Mouse (Mus musculus): ENCODE results near the gene Pold2. TPM values are rescaled to one million over a fixed set of nuclear protein-coding genes. Genes with fewer than 3 reads are reported as not detected.

Gene Pold2
- polyA plus RNA-seq, 1 experiment from 2014 or later, result 96.4 TPM

DNA sequence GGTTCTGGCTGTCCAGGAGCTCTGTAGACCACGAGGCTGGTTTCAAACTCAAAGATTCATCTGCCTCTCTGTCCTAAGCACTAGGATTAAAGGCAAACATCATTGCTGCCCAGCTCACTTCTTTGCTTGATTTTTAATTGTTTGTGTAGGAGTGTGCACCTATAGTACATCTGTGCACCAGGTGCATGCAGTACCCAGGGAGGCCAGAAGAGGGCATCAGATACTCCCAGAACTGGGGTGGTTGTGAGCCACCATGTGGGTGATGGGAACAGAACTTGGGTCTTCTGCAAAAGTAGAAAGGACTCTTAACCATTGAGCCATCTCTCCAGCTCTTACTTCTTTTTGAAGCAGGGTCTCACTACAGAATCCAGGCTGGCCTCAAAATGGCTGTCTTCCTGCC lies 19.4 kb downstream of the Pold2 start:
- H3K27me3 ChIP-seq, result 0 out of 2 replicates have a peak, but pooled peaks cover under 1% of the 10 kb centered on the region
- ATAC-seq (replicated peaks; ENCODE audit: insufficient number of reproducible peaks, insufficient read depth, low FRiP score, low read depth), result no peak
- no peak overlapping the region for H3K9ac ChIP-seq
- 81% methylated on average over 1 of the region's 1 CpGs for WGBS
- no peaks in the 10 kb centered on the region for H3K9me3 ChIP-seq (replicated peaks)
- H3K36me3 ChIP-seq, result no peaks in the 10 kb centered on the region
- H3K4me2 ChIP-seq, result no peak overlapping the region
- peaks cover 40% of the 10 kb centered on the region for H3K4me1 ChIP-seq (replicated peaks)
- H3K27ac ChIP-seq, result no peak overlapping the region
- H3K4me3 ChIP-seq, result no peak overlapping the region

DNA sequence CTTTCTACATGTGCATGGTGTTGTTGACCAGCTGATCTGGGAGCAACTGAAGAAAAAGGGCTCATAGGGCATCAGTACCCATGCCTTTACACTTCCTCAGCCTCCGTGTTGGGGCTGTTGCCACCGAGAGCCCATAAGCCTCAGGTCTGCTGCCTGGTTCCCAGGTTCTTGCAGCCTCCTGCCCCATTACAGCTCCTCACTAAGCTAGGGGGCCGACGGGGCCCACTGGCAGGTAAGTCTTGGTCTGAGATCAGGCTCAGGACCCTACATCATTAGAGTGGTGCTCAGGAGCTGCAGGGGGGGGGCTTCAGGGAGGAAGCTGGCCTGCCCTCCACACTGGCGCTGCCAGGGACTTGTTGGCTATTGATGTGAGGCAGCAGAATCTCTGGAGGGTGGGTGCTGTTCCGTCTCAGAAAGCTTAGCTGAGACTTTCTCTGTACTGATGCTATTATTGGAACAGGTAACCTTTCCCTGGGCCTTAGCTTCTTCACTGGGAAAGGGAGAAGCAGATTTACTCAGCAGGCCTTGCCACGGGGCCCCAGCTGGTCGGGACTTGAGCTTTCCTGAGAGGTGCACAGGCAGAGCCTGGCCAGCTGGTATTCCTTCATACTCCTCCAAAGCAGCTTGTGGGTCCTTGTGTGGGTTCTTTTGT lies 21.5 kb downstream of the Pold2 start:
- Histone ChIP-seq H3K27me3 (no peaks in the 10 kb centered on the region), H3K4me3 (no peak overlapping the region), H3K27ac (peak overlapping the region; percentile 34; the same call in 1 of the 2 replicates), H3K9ac (no peak overlapping the region), H3K4me2 (no peak overlapping the region), H3K36me3 (no peaks in the 10 kb centered on the region), H3K9me3 (replicated peaks) (no peaks in the 10 kb centered on the region), H3K4me1 (replicated peaks) (peaks cover 35% of the 10 kb centered on the region)
- WGBS, result 65% methylated on average over 8 of the region's 8 CpGs
- ATAC-seq (replicated peaks; ENCODE audit: insufficient number of reproducible peaks, insufficient read depth, low FRiP score, low read depth), result no peak

- Histone ChIP-seq H3K4me2 (no peak overlapping the region), H3K9ac (no peak overlapping the region), H3K27me3 (no peaks in the 10 kb centered on the region), H3K27ac (no peak overlapping the region), H3K36me3 (no peaks in the 10 kb centered on the region), H3K4me1 (replicated peaks) (peaks cover 34% of the 10 kb centered on the region), H3K4me3 (no peak overlapping the region), H3K9me3 (replicated peaks) (no peaks in the 10 kb centered on the region)
- no peak; the same call in 1 of the 2 replicates for ATAC-seq (replicated peaks; ENCODE audit: insufficient number of reproducible peaks, insufficient read depth, low FRiP score, low read depth)
- 28% methylated on average over 7 of the region's 7 CpGs for WGBS
Measured at GRCm38 (mm10) chr11:5855902-5856301, 22.2 kb downstream of the Pold2 start.

- no peaks in the 10 kb centered on the region for H3K9me3 ChIP-seq (replicated peaks)
- H3K36me3 ChIP-seq, result no peaks in the 10 kb centered on the region
- H3K4me3 ChIP-seq, result no peak overlapping the region
- H3K4me1 ChIP-seq (replicated peaks), result peaks cover 33% of the 10 kb centered on the region
- no peak overlapping the region for H3K27ac ChIP-seq
- no peak for ATAC-seq (replicated peaks; ENCODE audit: insufficient number of reproducible peaks, insufficient read depth, low FRiP score, low read depth)
- no peak overlapping the region for H3K4me2 ChIP-seq
- no peak overlapping the region for H3K9ac ChIP-seq
- no peaks in the 10 kb centered on the region for H3K27me3 ChIP-seq
Measured at GRCm38 (mm10) chr11:5855481-5855880, 22.6 kb downstream of the Pold2 start.

GRCm38 (mm10) chr11:5852314-5852713 lies 25.8 kb downstream of the Pold2 start:
- Histone ChIP-seq H3K9ac (no peak overlapping the region), H3K4me1 (replicated peaks) (peaks cover 46% of the 10 kb centered on the region), H3K4me2 (no peak overlapping the region), H3K27me3 (no peaks in the 10 kb centered on the region), H3K4me3 (no peak overlapping the region), H3K9me3 (replicated peaks) (no peaks in the 10 kb centered on the region), H3K36me3 (no peaks in the 10 kb centered on the region), H3K27ac (no peak overlapping the region)
- no peak for ATAC-seq (replicated peaks; ENCODE audit: insufficient number of reproducible peaks, insufficient read depth, low FRiP score, low read depth)
- 23% methylated on average over 1 of the region's 1 CpGs for WGBS

- no peaks in the 10 kb centered on the region for H3K36me3 ChIP-seq
- H3K9ac ChIP-seq, result no peak overlapping the region
- no peak overlapping the region for H3K4me3 ChIP-seq
- H3K9me3 ChIP-seq (replicated peaks), result no peaks in the 10 kb centered on the region
- H3K4me2 ChIP-seq, result no peak overlapping the region
- WGBS, result 43% methylated on average over 4 of the region's 4 CpGs
- H3K27me3 ChIP-seq, result no peaks in the 10 kb centered on the region
- peak overlapping the region; percentile 43; the same call in 1 of the 2 replicates for H3K27ac ChIP-seq
- no peak for ATAC-seq (replicated peaks; ENCODE audit: insufficient number of reproducible peaks, insufficient read depth, low FRiP score, low read depth)
- H3K4me1 ChIP-seq (replicated peaks), result peaks cover 47% of the 10 kb centered on the region
Measured at GRCm38 (mm10) chr11:5851021-5851736, 26.9 kb downstream of the Pold2 start.

DNA sequence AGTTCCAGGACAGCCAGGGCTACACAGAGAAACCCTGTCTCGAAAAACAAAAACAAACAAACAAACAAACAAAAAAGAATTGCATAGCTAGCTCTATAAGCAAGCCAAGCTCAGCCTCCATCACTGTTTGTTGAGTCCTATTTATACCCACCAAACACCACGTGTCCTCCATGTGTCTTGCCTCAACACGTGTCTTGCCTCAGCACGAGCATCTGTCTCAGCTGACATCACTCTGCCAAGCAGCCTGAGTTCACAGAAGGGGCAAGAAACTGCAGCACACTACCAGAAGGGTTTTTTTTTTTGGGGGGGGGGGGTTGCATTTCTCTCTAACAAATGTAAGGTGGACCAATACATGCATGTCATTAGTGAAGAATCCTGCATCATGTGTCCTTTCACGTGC lies 27.6 kb downstream of the Pold2 start:
- no peak for ATAC-seq (replicated peaks; ENCODE audit: insufficient number of reproducible peaks, insufficient read depth, low FRiP score, low read depth)
- Histone ChIP-seq H3K9me3 (replicated peaks) (no peaks in the 10 kb centered on the region), H3K36me3 (no peaks in the 10 kb centered on the region), H3K4me3 (no peak overlapping the region), H3K9ac (no peak overlapping the region), H3K27me3 (no peaks in the 10 kb centered on the region), H3K27ac (no peak overlapping the region), H3K4me2 (no peak overlapping the region), H3K4me1 (replicated peaks) (peaks cover 41% of the 10 kb centered on the region)
- WGBS, result 38% methylated on average over 5 of the region's 5 CpGs

- ATAC-seq (replicated peaks; ENCODE audit: insufficient number of reproducible peaks, insufficient read depth, low FRiP score, low read depth), result no peak
- no peaks in the 10 kb centered on the region for H3K9me3 ChIP-seq (replicated peaks)
- no peak overlapping the region for H3K4me3 ChIP-seq
- H3K4me1 ChIP-seq (replicated peaks), result peaks cover 41% of the 10 kb centered on the region
- 71% methylated on average over 2 of the region's 2 CpGs for WGBS
- no peak overlapping the region for H3K4me2 ChIP-seq
- H3K27me3 ChIP-seq, result no peaks in the 10 kb centered on the region
- H3K27ac ChIP-seq, result no peak overlapping the region
- no peak overlapping the region for H3K9ac ChIP-seq
- no peaks in the 10 kb centered on the region for H3K36me3 ChIP-seq
Measured at GRCm38 (mm10) chr11:5849316-5849715, 28.8 kb downstream of the Pold2 start.

DNA sequence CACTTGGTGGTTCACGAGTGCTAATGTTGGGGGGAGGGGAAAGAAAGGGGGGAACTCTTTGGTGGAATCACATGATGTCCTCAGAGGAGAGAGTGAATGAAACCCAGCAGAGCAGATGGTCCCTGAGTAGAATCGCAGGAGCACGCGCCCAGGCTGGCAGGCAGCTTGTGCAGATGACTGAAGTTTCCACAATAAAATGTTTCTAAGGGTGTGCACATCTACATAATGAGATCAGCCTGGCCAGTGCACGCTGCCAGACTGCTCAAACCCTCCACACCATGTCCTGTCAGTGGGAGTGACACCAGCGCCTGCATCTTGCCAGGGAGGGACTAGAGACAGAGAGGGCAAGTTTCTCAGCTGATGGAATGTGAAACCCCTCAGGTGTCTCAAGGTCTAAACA lies 29.4 kb downstream of the Pold2 start:
- Histone ChIP-seq H3K4me2 (no peak overlapping the region), H3K36me3 (no peaks in the 10 kb centered on the region), H3K9me3 (replicated peaks) (no peaks in the 10 kb centered on the region), H3K4me3 (no peak overlapping the region), H3K4me1 (replicated peaks) (peaks cover 41% of the 10 kb centered on the region), H3K27me3 (no peaks in the 10 kb centered on the region), H3K9ac (no peak overlapping the region), H3K27ac (no peak overlapping the region; the same call in 1 of the 2 replicates)
- peak; percentile 28; the same call in 1 of the 2 replicates for ATAC-seq (replicated peaks; ENCODE audit: insufficient number of reproducible peaks, insufficient read depth, low FRiP score, low read depth)
- WGBS, result 51% methylated on average over 6 of the region's 6 CpGs

DNA sequence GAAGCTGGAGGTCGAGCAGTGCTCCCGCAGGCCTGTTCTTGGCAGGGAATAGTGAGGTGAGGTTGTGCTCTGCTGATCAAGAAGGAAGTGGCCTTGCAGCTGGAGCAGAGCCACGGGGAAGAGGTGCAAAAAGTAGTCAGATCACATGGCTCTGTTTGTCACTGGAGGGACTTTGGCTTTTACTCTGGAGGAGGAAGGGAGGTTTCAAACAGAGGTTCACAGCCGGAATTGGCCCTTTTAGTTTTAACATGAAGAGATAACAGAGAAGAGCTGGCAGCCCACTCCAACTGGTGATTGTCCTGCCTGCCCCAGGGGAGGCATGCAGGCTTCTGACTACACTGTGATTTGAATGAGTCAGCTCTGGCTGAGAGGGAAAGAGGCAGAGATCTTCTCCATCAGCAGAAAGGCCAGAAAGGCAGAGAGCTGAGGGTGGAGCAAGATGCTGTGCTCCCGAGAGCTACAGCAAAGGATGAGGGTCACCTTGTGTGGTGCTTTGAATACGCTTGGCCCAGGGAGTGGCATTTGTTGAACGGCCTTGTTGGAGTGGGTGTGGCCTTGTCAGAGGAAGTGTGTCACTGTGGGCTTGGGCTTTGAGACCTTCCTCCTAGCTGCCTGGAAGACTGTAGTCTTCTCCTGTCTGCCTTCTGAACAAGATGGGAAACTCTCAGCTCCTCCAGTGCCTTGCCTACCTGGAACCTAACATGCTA lies 31.3 kb downstream of the Pold2 start:
- WGBS, result 33% methylated on average over 7 of the region's 7 CpGs
- peak overlapping the region; percentile 39 for H3K27ac ChIP-seq
- no peaks in the 10 kb centered on the region for H3K27me3 ChIP-seq
- H3K4me1 ChIP-seq (replicated peaks), result peaks cover 33% of the 10 kb centered on the region
- H3K9me3 ChIP-seq (replicated peaks), result no peaks in the 10 kb centered on the region
- no peak overlapping the region for H3K4me3 ChIP-seq
- H3K9ac ChIP-seq, result no peak overlapping the region
- no peak overlapping the region for H3K4me2 ChIP-seq
- H3K36me3 ChIP-seq, result no peaks in the 10 kb centered on the region
- ATAC-seq (replicated peaks; ENCODE audit: insufficient number of reproducible peaks, insufficient read depth, low FRiP score, low read depth), result peak; percentile 61

GRCm38 (mm10) chr11:5843131-5843530 lies 35.0 kb downstream of the Pold2 start:
- H3K36me3 ChIP-seq, result no peaks in the 10 kb centered on the region
- no peak overlapping the region for H3K4me3 ChIP-seq
- WGBS, result 81% methylated on average over 3 of the region's 3 CpGs

More at GRCm38 (mm10) chr11:5843131-5843530, 35.0 kb downstream of the Pold2 start:
- Histone ChIP-seq H3K9ac (no peak overlapping the region), H3K4me1 (replicated peaks) (peaks cover 11% of the 10 kb centered on the region; the same call in 1 of the 2 replicates), H3K27me3 (no peaks in the 10 kb centered on the region), H3K4me2 (no peak overlapping the region), H3K27ac (no peak overlapping the region), H3K9me3 (replicated peaks) (no peaks in the 10 kb centered on the region)
- no peak for ATAC-seq (replicated peaks; ENCODE audit: insufficient number of reproducible peaks, insufficient read depth, low FRiP score, low read depth)
